Mouse (Mus musculus) midbrain, embryonic 11.5 days (tissue): ENCODE measurements around the gene Gabrb3. TPM values are rescaled to one million over a fixed set of nuclear protein-coding genes. Genes with fewer than 3 reads are reported as not detected.

ENCODE experiments used
- ATAC-seq: fragments of 200-750 bp; cut with Nextera tagmentation; 2 replicates; pipeline ENCODE4 v1.8.0; 2017; ENCODE audit warnings: moderate TSS enrichment, moderate library complexity; ENCODE audit not compliant: low FRiP score
- DNase-seq: peaks from one replicate; pipeline ENCODE4 v3.0.0; 2015; ENCODE audit warnings: low spot score; ENCODE audit errors: missing footprints
- H3K27ac ChIP-seq: fragments of 300-500 bp; sonication (generic); 2 replicates; pipeline ENCODE4 v1.5.1; 2014; ENCODE audit warnings: low read depth, low read length
- H3K27me3 ChIP-seq: fragments of 300-500 bp; sonication (generic); 2 replicates; pipeline ENCODE4 v1.6.1; 2014; ENCODE audit warnings: mild to moderate bottlenecking, low read length, moderate library complexity, mixed read lengths; ENCODE audit not compliant: control insufficient read depth, insufficient read depth
- H3K36me3 ChIP-seq: fragments of 300-500 bp; sonication (generic); 2 replicates; pipeline ENCODE4 v1.6.1; 2014; ENCODE audit warnings: mild to moderate bottlenecking, low read length, moderate library complexity, mixed read lengths; ENCODE audit not compliant: control insufficient read depth, insufficient read depth
- H3K4me1 ChIP-seq: fragments of 300-500 bp; sonication (generic); 2 replicates; pipeline ENCODE4 v1.6.1; 2014; ENCODE audit warnings: low read length; ENCODE audit not compliant: control insufficient read depth, insufficient read depth
- H3K4me2 ChIP-seq: fragments of 300-500 bp; sonication (generic); 2 replicates; pipeline ENCODE4 v1.6.1; 2014; ENCODE audit warnings: mild to moderate bottlenecking, moderate library complexity
- H3K4me3 ChIP-seq: fragments of 300-500 bp; sonication (generic); 2 replicates; pipeline ENCODE4 v1.5.1; 2014; ENCODE audit warnings: low read depth, low read length
- H3K9ac ChIP-seq: fragments of 300-500 bp; sonication (generic); 2 replicates; pipeline ENCODE4 v1.6.1; 2014; ENCODE audit warnings: low read length
- H3K9me3 ChIP-seq: fragments of 300-500 bp; sonication (generic); 2 replicates; pipeline ENCODE4 v1.6.1; 2016; ENCODE audit warnings: low read length; ENCODE audit not compliant: control insufficient read depth
- WGBS: fragments of 180-500 bp; shearing (Covaris S2); extraction: QIAGEN DNeasy Blood & Tissue Kit; methylation state at CpG from one replicate; pipeline ENCODE4 v1.1.7; 2014; 5-methylcytosine and 5-hydroxymethylcytosine counted together
- polyA plus RNA-seq: library from polyadenylated mRNA; unstranded; fragments of >200 nt; fragmentation: Nextera tagmentation; extraction: Ambion mirVana; gene quantifications from 2 replicates; pipeline ENCODE4 v1.2.1, GENCODE M21; 2014

The Gabrb3 gene
- polyA plus RNA-seq, 1 experiment from 2014 or later = 11.7 TPM

DNA sequence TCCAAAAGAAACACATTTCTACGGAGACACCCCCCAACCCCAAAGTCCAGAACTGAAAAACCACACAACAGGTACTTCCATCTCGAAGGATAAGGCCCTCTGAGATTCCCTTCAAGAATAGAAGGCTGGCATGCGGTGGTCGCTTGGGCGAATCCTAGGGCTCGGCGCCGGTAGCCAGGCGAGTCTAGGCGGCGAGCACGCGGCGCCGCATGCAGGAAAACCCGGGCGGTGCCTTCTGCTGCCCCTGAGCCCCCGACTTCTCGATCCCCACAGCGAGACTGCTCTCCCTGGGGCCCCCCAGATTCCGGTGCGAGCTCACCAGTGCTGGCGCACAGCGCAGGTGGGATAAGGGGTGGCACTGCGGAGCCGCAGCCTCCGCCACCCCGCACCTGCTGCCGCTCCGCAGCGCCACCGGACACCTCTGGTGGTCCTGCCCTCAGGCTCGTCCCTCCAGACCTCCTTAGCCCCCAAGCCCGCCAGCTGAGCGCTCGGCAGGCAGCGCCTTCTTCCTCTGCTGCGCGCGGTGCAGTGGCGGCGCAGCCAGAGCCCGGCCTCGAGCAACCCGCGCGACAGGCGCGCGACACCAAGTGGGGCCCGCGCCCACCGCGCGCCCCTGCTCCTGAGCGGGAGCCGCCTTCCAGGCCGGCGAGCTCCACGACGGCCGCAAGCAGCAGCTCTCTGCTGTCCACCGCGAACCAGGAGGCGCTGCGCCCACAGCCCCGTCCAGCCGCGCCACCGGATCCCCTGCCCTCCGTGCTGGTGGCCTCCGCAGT is 89.6 kb downstream of the Gabrb3 start:
- 0 out of 2 replicates have a peak, but pooled peaks cover 4% of the 10 kb centered on the region for H3K4me1 ChIP-seq
- H3K4me2 ChIP-seq = peak overlapping the region; percentile 71
- H3K9me3 ChIP-seq = no peaks in the 10 kb centered on the region
- ATAC-seq = peak; percentile 75
- H3K27ac ChIP-seq = no peak overlapping the region
- H3K36me3 ChIP-seq = no peaks in the 10 kb centered on the region
- WGBS = 2% methylated on average over 59 of the region's 72 CpGs
- peak; percentile 93 for DNase-seq
- H3K27me3 ChIP-seq = peaks cover 43% of the 10 kb centered on the region
- H3K4me3 ChIP-seq = peak overlapping the region; percentile 43
- H3K9ac ChIP-seq = 0 out of 2 replicates have a peak overlapping the region, but pooled peaks have one; percentile 27

DNA sequence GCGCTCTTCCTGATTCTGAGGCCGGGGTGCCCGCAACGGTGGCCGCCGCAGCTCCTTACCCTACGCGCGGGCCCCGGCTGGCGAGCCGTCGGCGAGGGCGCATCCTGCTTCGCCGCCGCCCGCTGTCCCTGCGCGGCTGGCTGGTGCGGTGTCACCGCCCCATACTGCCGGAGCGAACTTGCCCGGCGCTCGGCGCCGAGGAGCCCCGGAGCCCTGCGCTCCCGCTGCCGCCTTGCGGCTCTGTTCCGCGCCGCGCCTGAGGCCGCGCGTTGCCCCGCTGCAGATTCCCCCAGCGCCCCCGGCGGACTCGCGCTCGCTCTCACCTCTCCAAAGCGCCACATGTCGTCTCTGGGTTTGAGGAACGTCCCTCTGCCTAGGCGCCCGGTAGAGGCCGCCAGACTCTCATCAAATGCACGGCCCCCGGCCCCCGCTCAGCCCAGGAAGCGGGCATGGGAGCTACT is 90.2 kb downstream of the Gabrb3 start, which contains the start of gene Gabra5:
Gabra5 (minus strand) TSS at position 379 of the 461 bp plus-strand sequence.
- peaks cover 43% of the 10 kb centered on the region for H3K27me3 ChIP-seq

DNA sequence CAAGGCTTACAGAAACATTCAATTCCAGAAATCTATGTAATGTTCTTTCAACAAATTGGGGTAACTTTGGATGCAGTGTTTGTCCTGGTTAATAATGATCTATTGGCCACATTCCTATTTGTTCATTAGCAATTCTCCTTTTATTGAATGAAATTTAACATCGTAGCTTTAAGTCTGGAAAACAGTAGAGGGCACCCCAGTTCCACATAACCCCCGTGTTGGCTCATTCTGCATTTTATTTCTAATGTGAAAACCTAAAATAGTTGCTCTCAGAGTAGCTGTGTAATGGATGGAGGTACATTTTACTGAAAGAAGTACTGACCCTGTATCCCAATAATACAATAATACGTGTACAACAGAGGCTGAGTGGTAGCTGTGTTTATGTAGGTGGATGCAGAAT is 93.5 kb downstream of the Gabrb3 start:
- 34% methylated on average over 3 of the region's 3 CpGs for WGBS
- no peak overlapping the region for H3K4me2 ChIP-seq
- 0 out of 2 replicates have a peak, but pooled peaks cover 4% of the 10 kb centered on the region for H3K4me1 ChIP-seq
- DNase-seq (no peak), ATAC-seq (no peak)
- H3K36me3 ChIP-seq = no peaks in the 10 kb centered on the region
- no peak overlapping the region for H3K4me3 ChIP-seq
- no peaks in the 10 kb centered on the region for H3K9me3 ChIP-seq
- H3K9ac ChIP-seq = no peak overlapping the region
- no peak overlapping the region for H3K27ac ChIP-seq
- H3K27me3 ChIP-seq = peaks cover 34% of the 10 kb centered on the region

More for the DNA sequence above, 90.2 kb downstream of the Gabrb3 start, which contains the start of gene Gabra5:
- peak; percentile 84 for ATAC-seq
- peak; percentile 90 for DNase-seq
- Histone ChIP-seq H3K9me3 (no peaks in the 10 kb centered on the region), H3K36me3 (no peaks in the 10 kb centered on the region), H3K4me3 (peak within 1 kb of the TSS; percentile 43), H3K4me1 (0 out of 2 replicates have a peak, but pooled peaks cover 4% of the 10 kb centered on the region), H3K27ac (no peak within 1 kb of the TSS), H3K9ac (0 out of 2 replicates have a peak within 1 kb of the TSS, but pooled peaks have one; percentile 27), H3K4me2 (peak within 1 kb of the TSS; percentile 71)
- WGBS = under 1% methylated on average over 59 of the region's 59 CpGs

DNA sequence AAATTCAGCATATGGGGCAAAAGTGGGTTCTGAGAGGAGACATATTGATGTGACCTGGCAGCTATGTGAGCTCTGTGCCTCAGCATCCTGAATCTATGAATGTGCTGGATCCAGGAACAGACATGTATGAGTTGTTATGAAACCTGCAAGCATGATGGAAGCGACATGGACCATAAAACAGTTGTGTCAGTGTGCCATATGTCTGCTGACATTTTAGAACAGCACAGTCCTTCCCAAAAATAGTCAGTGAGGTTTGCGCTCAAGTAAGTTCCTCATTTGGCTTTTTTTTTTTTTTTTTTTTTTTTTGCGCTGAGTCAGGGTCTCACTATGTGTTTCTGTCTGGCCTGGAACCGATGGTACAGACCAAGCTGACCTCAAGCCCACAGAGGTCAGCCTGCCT is 110.0 kb downstream of the Gabrb3 start:
- ATAC-seq (no peak), DNase-seq (no peak)
- Histone ChIP-seq H3K36me3 (no peaks in the 10 kb centered on the region), H3K9ac (no peak overlapping the region), H3K9me3 (no peaks in the 10 kb centered on the region), H3K4me3 (no peak overlapping the region), H3K27me3 (no peaks in the 10 kb centered on the region), H3K4me1 (no peaks in the 10 kb centered on the region), H3K4me2 (no peak overlapping the region), H3K27ac (no peak overlapping the region)
- WGBS = 97% methylated on average over 4 of the region's 4 CpGs

DNA sequence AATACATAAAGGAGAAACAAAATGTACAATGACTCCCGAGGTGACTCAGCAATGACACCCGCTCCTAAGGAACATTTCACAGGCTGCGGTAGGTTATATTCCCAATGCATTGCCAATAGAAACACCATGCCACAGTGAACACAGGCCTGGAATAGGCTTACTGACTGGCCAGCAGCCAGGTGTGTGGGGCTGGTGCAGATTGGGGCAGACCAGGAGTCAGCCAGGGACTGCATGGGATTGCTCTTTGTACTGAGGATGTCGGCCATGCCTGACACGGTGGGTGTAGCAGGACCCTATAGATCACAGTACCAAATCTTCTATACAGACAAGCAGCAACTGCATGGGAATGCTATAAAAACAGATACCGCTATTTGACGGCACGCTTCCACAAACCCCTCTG is 110.5 kb downstream of the Gabrb3 start:
- no peaks in the 10 kb centered on the region for H3K9me3 ChIP-seq
- H3K4me3 ChIP-seq = no peak overlapping the region
- 94% methylated on average over 8 of the region's 8 CpGs for WGBS
- no peaks in the 10 kb centered on the region for H3K27me3 ChIP-seq
- H3K4me1 ChIP-seq = no peaks in the 10 kb centered on the region
- no peak overlapping the region for H3K27ac ChIP-seq
- H3K36me3 ChIP-seq = no peaks in the 10 kb centered on the region
- H3K4me2 ChIP-seq = no peak overlapping the region
- DNase-seq = no peak
- no peak for ATAC-seq
- no peak overlapping the region for H3K9ac ChIP-seq

DNA sequence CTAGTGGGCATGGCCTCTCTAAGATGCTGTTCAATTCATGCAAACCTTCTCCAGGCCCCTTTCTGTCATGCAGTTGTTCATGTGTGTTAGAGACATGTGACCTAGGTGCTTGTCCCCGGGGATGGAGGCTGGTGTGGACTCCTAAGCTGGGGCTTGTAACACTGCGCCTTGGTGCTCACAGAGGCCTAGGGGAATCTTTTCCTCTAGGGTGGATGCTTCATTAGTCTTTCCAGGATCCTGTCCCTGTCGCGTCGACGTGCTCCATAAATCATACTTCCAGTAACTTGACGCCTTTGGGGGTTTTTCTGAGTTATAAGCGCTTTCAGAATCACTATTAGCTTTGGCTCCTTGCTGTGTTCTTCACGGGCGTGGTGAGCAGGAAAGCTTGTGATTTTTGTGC is 113.2 kb downstream of the Gabrb3 start:
- H3K27ac ChIP-seq = no peak overlapping the region
- no peaks in the 10 kb centered on the region for H3K27me3 ChIP-seq
- H3K4me2 ChIP-seq = no peak overlapping the region
- H3K4me1 ChIP-seq = no peaks in the 10 kb centered on the region
- no peak overlapping the region for H3K9ac ChIP-seq
- no peaks in the 10 kb centered on the region for H3K36me3 ChIP-seq
- no peak for DNase-seq
- H3K4me3 ChIP-seq = no peak overlapping the region
- no peak for ATAC-seq
- 94% methylated on average over 10 of the region's 10 CpGs for WGBS
- no peaks in the 10 kb centered on the region for H3K9me3 ChIP-seq

DNA sequence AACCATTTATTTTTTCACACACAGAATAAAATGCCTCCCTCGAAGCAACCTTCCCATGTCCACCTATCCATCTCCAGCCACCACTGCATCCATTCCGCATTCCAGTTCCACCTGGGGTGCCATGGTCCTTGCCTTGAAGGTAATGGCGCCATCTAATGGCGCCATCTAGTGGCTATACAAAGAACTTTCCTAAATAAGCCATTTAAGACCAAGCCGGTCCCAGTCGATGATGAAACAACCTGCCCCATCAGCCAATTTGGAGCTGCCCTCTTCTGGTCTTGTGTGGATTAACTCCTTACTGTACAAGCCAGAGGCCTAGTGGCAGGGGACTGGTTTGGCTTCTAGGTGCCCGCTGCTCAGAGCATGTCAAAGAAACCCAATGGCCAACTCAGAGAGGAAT is 119.1 kb downstream of the Gabrb3 start:
- no peak overlapping the region for H3K9ac ChIP-seq
- DNase-seq (peak; percentile 86), ATAC-seq (0 out of 2 replicates have a peak, but pooled peaks have one; percentile 33)
- H3K36me3 ChIP-seq = no peaks in the 10 kb centered on the region
- whole genome bisulfite sequencing = 23% methylated on average over 7 of the region's 7 CpGs
- no peak overlapping the region for H3K4me3 ChIP-seq
- H3K27me3 ChIP-seq = no peaks in the 10 kb centered on the region
- H3K4me1 ChIP-seq = no peaks in the 10 kb centered on the region
- H3K9me3 ChIP-seq = no peaks in the 10 kb centered on the region
- H3K4me2 ChIP-seq = no peak overlapping the region
- H3K27ac ChIP-seq = no peak overlapping the region

DNA sequence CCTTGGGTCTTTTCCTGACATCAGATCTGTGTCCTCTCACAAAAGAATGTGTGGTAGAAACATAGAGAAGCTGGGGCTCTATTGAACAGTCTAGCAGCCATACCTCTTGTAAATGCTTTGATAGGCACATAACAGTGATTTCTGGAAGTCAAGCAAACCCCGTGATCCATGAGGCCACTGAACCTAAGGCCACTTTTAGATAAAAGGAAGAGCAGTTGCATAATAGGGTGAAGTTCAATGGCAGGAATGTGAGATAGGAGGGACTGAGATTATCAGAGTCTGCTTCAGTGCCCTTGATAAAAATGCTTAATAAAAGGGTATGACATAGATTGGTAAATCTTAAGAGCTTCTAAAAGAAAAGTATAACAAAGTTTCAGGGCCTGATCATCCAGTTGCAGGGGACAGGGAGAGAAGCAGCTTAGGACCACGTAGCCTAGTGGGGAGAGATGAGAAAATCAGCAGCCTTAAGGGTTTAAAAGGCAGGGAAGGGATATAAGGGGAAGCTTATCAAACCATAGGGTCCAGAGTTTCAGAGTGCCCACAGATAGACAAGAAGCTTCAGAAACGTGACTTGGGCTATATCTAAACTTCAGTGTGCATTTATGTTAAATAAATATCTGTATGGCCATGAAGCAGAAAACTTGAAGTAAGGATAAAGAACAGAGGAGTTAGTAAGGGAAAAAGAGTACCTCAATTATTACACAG is 141.4 kb downstream of the Gabrb3 start:
- 75% methylated on average over 3 of the region's 3 CpGs for WGBS
- ATAC-seq (no peak), DNase-seq (no peak)
- H3K4me1 ChIP-seq = no peaks in the 10 kb centered on the region
- H3K36me3 ChIP-seq = no peaks in the 10 kb centered on the region
- H3K9me3 ChIP-seq = no peaks in the 10 kb centered on the region
- no peak overlapping the region for H3K4me2 ChIP-seq
- H3K27ac ChIP-seq = no peak overlapping the region
- no peak overlapping the region for H3K9ac ChIP-seq
- H3K27me3 ChIP-seq = no peaks in the 10 kb centered on the region
- H3K4me3 ChIP-seq = no peak overlapping the region

DNA sequence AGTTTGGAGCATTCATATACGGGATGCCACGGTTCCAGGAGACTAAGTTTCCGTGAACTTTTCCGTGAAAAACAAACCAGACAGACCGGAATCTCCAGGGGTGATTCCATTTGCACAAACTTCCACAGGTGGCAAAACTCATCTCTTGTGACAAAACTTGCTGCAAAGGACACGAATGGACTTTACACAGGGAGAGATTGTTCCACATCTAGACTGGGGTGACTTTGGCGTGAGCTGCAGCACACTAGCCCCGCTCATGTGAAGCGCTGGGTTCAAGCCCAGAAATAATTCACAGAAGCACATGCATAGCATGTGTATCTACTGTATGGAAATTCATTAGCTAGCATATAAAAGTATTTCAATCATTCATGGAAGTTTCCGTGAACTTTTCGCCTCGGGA is 144.9 kb downstream of the Gabrb3 start:
- Histone ChIP-seq H3K36me3 (no peaks in the 10 kb centered on the region), H3K9me3 (no peaks in the 10 kb centered on the region), H3K27me3 (no peaks in the 10 kb centered on the region), H3K4me1 (no peaks in the 10 kb centered on the region), H3K9ac (no peak overlapping the region), H3K27ac (no peak overlapping the region), H3K4me2 (no peak overlapping the region), H3K4me3 (no peak overlapping the region)
- no peak for ATAC-seq
- DNase-seq = no peak
- WGBS = 93% methylated on average over 12 of the region's 12 CpGs
